Mouse (Mus musculus): ENCODE data around the gene Fanca. TPM values are rescaled to one million over a fixed set of nuclear protein-coding genes. Genes with fewer than 3 reads are reported as not detected.
"Not testable (repeated sequence)": the region's sequence is repeated elsewhere in the genome, so short reads cannot be mapped to it uniquely, and the experiment has no call there.

The Fanca gene
- total and polyA plus RNA-seq, 2 experiments from 2014 or later = 2.6 to 5.6 TPM

GRCm38 (mm10) chr8:123274447-123274846 is 43.9 kb downstream of the Fanca start:
- Histone ChIP-seq H3K27me3 (ENCODE audit: insufficient read depth, low read length) (no peaks in the 10 kb centered on the region), H3K9ac (no peak overlapping the region), H3K4me1 (ENCODE audit: insufficient read depth) (no peaks in the 10 kb centered on the region), H3K36me3 (ENCODE audit: insufficient read depth) (peaks cover 1% of the 10 kb centered on the region; the same call in 1 of the 2 replicates), H3K4me3 (ENCODE audit: low read depth, low read length) (no peak overlapping the region), H3K27ac (ENCODE audit: low read depth, low read length) (no peak overlapping the region), H3K9me3 (ENCODE audit: low read length) (no peaks in the 10 kb centered on the region), H3K4me2 (ENCODE audit: low read depth) (no peak overlapping the region)
- WGBS = 90% methylated on average over 5 of the region's 5 CpGs
- ATAC-seq = no peak
- no peak for TF ChIP-seq CTCF (IDR thresholded peaks at IDR 0.05; ENCODE audit: low read depth)
- no peak for DNase-seq

- Histone ChIP-seq H3K36me3 (ENCODE audit: insufficient read depth) (peaks cover 24% of the 10 kb centered on the region), H3K27ac (ENCODE audit: low read depth, low read length) (no peak overlapping the region), H3K27me3 (ENCODE audit: insufficient read depth, low read length) (no peaks in the 10 kb centered on the region), H3K9me3 (ENCODE audit: low read length) (no peaks in the 10 kb centered on the region), H3K9ac (no peak overlapping the region), H3K4me3 (ENCODE audit: low read depth, low read length) (no peak overlapping the region), H3K4me2 (ENCODE audit: low read depth) (no peak overlapping the region), H3K4me1 (ENCODE audit: insufficient read depth) (no peaks in the 10 kb centered on the region)
- 81% methylated on average over 4 of the region's 4 CpGs for WGBS
- ATAC-seq (no peak), DNase-seq (no peak)
- no peak for TF ChIP-seq CTCF (IDR thresholded peaks at IDR 0.05; ENCODE audit: low read depth)
These were observed 46.5 kb downstream of the Fanca start for GRCm38 (mm10) chr8:123271901-123272300.

GRCm38 (mm10) chr8:123271147-123271546 is 47.2 kb downstream of the Fanca start:
- DNase-seq (no peak), ATAC-seq (no peak)
- no peaks in the 10 kb centered on the region for H3K4me1 ChIP-seq (ENCODE audit: insufficient read depth)
- no peaks in the 10 kb centered on the region for H3K9me3 ChIP-seq (ENCODE audit: low read length)
- TF ChIP-seq CTCF (IDR thresholded peaks at IDR 0.05; ENCODE audit: low read depth) = no peak
- H3K27me3 ChIP-seq (ENCODE audit: insufficient read depth, low read length) = no peaks in the 10 kb centered on the region
- no peak overlapping the region for H3K4me2 ChIP-seq (ENCODE audit: low read depth)
- peaks cover 31% of the 10 kb centered on the region for H3K36me3 ChIP-seq (ENCODE audit: insufficient read depth)
- 93% methylated on average over 10 of the region's 10 CpGs for WGBS
- no peak overlapping the region for H3K9ac ChIP-seq
- H3K27ac ChIP-seq (ENCODE audit: low read depth, low read length) = no peak overlapping the region
- H3K4me3 ChIP-seq (ENCODE audit: low read depth, low read length) = no peak overlapping the region

- no peak for DNase-seq
- 92% methylated on average over 14 of the region's 14 CpGs for WGBS
- no peak overlapping the region for H3K4me2 ChIP-seq (ENCODE audit: low read depth)
- H3K27me3 ChIP-seq (ENCODE audit: insufficient read depth, low read length) = no peaks in the 10 kb centered on the region
- no peak overlapping the region for H3K4me3 ChIP-seq (ENCODE audit: low read depth, low read length)
- no peak overlapping the region for H3K9ac ChIP-seq
- H3K9me3 ChIP-seq (ENCODE audit: low read length) = no peaks in the 10 kb centered on the region
- H3K36me3 ChIP-seq (ENCODE audit: insufficient read depth) = peaks cover 57% of the 10 kb centered on the region
- no peaks in the 10 kb centered on the region for H3K4me1 ChIP-seq (ENCODE audit: insufficient read depth)
- ATAC-seq = no peak
- no peak overlapping the region for H3K27ac ChIP-seq (ENCODE audit: low read depth, low read length)
- no peak for TF ChIP-seq CTCF (IDR thresholded peaks at IDR 0.05; ENCODE audit: low read depth)
These were observed 50.3 kb downstream of the Fanca start for GRCm38 (mm10) chr8:123267926-123268656.

DNA sequence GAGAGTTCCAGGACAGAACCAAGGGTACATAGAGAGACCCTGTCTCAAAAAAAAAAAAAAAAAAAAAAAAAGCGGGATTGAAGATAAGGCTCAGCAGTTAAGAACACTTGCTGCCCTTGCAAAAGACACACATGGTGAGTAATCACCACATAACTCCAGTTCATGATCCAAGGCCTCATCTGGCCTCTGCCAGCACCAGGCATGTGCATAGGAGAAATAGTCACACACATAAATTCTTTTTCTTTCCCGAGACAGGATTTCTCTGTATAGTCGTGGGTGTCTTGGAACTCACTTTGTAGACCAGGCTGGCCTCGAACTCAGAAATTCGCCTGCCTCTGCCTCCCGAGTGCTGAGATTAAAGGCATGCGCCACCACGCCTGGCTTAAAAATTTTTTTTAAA is 60.8 kb downstream of the Fanca start:
- not testable (repeated sequence) for H3K4me2 ChIP-seq (ENCODE audit: low read depth); ATAC-seq; H3K27ac ChIP-seq (ENCODE audit: low read depth, low read length); H3K4me3 ChIP-seq (ENCODE audit: low read depth, low read length); H3K9ac ChIP-seq; H3K9me3 ChIP-seq (ENCODE audit: low read length); H3K27me3 ChIP-seq (ENCODE audit: insufficient read depth, low read length); DNase-seq
- peaks cover 10% of the 10 kb centered on the region for H3K4me1 ChIP-seq (ENCODE audit: insufficient read depth)
- 92% methylated on average over 8 of the region's 8 CpGs for WGBS
- H3K36me3 ChIP-seq (ENCODE audit: insufficient read depth) = peaks cover 52% of the 10 kb centered on the region

DNA sequence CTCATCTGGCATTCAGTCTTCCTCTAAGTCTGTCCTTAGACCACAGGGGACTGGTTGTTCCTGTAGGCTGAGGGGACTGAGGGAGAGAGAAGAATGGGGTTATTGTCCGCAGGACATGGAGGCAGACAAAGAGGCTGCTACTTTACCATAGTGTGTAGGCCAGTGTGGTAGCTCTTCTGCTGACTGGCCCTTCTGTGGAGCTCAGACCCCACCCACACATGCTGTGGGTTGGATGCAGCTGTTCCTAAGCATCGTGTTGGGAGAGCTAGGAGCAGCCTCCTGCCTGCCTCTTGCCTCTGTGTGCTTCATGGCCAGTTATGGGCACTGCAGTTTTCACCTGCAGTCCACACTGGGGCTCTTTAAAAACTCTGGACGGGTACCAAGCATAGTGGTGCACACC is 61.3 kb downstream of the Fanca start:
- WGBS = 70% methylated on average over 3 of the region's 3 CpGs
- no peak overlapping the region for H3K4me2 ChIP-seq (ENCODE audit: low read depth)
- no peaks in the 10 kb centered on the region for H3K9me3 ChIP-seq (ENCODE audit: low read length)
- no peak overlapping the region for H3K9ac ChIP-seq
- no peak overlapping the region for H3K27ac ChIP-seq (ENCODE audit: low read depth, low read length)
- ATAC-seq = no peak; the same call in 1 of the 2 replicates
- no peak overlapping the region for H3K4me3 ChIP-seq (ENCODE audit: low read depth, low read length)
- DNase-seq = no peak
- no peak for TF ChIP-seq CTCF (IDR thresholded peaks at IDR 0.05; ENCODE audit: low read depth)
- H3K36me3 ChIP-seq (ENCODE audit: insufficient read depth) = peaks cover 52% of the 10 kb centered on the region
- H3K27me3 ChIP-seq (ENCODE audit: insufficient read depth, low read length) = no peaks in the 10 kb centered on the region
- H3K4me1 ChIP-seq (ENCODE audit: insufficient read depth) = peaks cover 10% of the 10 kb centered on the region

- peak overlapping the region; percentile 85; the same call in 1 of the 2 replicates for H3K9ac ChIP-seq
- DNase-seq = no peak
- peaks cover 10% of the 10 kb centered on the region for H3K4me1 ChIP-seq (ENCODE audit: insufficient read depth)
- 75% methylated on average over 6 of the region's 6 CpGs for WGBS
- H3K27me3 ChIP-seq (ENCODE audit: insufficient read depth, low read length) = no peaks in the 10 kb centered on the region
- no peak for ATAC-seq
- H3K36me3 ChIP-seq (ENCODE audit: insufficient read depth) = peaks cover 52% of the 10 kb centered on the region
- TF ChIP-seq CTCF (IDR thresholded peaks at IDR 0.05; ENCODE audit: low read depth) = no peak; the same call in 1 of the 2 replicates
- peak overlapping the region; percentile 88 for H3K4me2 ChIP-seq (ENCODE audit: low read depth)
- H3K27ac ChIP-seq (ENCODE audit: low read depth, low read length) = no peak overlapping the region
- H3K9me3 ChIP-seq (ENCODE audit: low read length) = no peaks in the 10 kb centered on the region
- peak overlapping the region; percentile 95 for H3K4me3 ChIP-seq (ENCODE audit: low read depth, low read length)
These were observed 63.2 kb downstream of the Fanca start for GRCm38 (mm10) chr8:123255170-123255569.
